Mouse (Mus musculus) limb, embryonic 14.5 days (tissue): ENCODE measurements around the gene Ets2. TPM values are rescaled to one million over a fixed set of nuclear protein-coding genes. Genes with fewer than 3 reads are reported as not detected.

Experiments used
- ATAC-seq: fragments of 200-750 bp; cut with Nextera tagmentation; 2 replicates; pipeline ENCODE4 v1.8.0; 2017; ENCODE audit warnings: low read depth, moderate number of reproducible peaks, moderate TSS enrichment; ENCODE audit not compliant: low FRiP score
- DNase-seq: peaks from one replicate; pipeline ENCODE4 v3.0.0-alpha.2; 2015; ENCODE audit warnings: low spot score
- H3K27ac ChIP-seq: fragments of 300-500 bp; sonication (generic); replicated peaks from 2 replicates; pipeline ENCODE4 v1.5.1; 2014; ENCODE audit warnings: low read depth, mild to moderate bottlenecking, low read length, moderate library complexity, mixed read lengths
- H3K27me3 ChIP-seq: fragments of 300-500 bp; sonication (generic); 2 replicates; pipeline ENCODE4 v1.6.1; 2014; ENCODE audit warnings: low read length, mixed read lengths; ENCODE audit not compliant: control insufficient read depth, insufficient read depth
- H3K36me3 ChIP-seq: fragments of 300-500 bp; sonication (generic); 2 replicates; pipeline ENCODE4 v1.6.1; 2014; ENCODE audit warnings: mild to moderate bottlenecking, low read length, moderate library complexity, mixed read lengths; ENCODE audit not compliant: control insufficient read depth, insufficient read depth
- H3K4me1 ChIP-seq: fragments of 300-500 bp; sonication (generic); 2 replicates; pipeline ENCODE4 v1.6.1; 2014; ENCODE audit warnings: antibody characterized with exemption, low read length, mixed read lengths; ENCODE audit not compliant: control insufficient read depth, insufficient read depth
- H3K4me2 ChIP-seq: fragments of 300-500 bp; sonication (generic); replicated peaks from 2 replicates; pipeline ENCODE4 v1.6.1; 2014; ENCODE audit warnings: low read depth, mild to moderate bottlenecking, low read length, moderate library complexity; ENCODE audit not compliant: severe bottlenecking
- H3K4me3 ChIP-seq: fragments of 300-500 bp; sonication (generic); replicated peaks from 2 replicates; pipeline ENCODE4 v1.5.1; 2014; ENCODE audit warnings: low read length
- H3K9ac ChIP-seq: fragments of 300-500 bp; sonication (generic); 2 replicates; pipeline ENCODE4 v1.6.1; 2014; ENCODE audit warnings: mild to moderate bottlenecking, low read depth, low read length, moderate library complexity; ENCODE audit not compliant: severe bottlenecking
- H3K9me3 ChIP-seq: fragments of 300-500 bp; sonication (generic); 2 replicates; pipeline ENCODE4 v1.6.1; 2016; ENCODE audit warnings: low read length; ENCODE audit not compliant: control insufficient read depth
- POLR2A ChIP-seq: fragments of 200-500 bp; IDR thresholded peaks from 2 replicates; pipeline ENCODE4 v1.8.0; 2012; ENCODE audit warnings: inconsistent platforms, mild to moderate bottlenecking, moderate library complexity, borderline replicate concordance; ENCODE audit not compliant: insufficient read depth, insufficient read length; ENCODE audit errors: extremely low read depth
- WGBS: fragments of 180-500 bp; shearing (Covaris S2); extraction: QIAGEN DNeasy Blood & Tissue Kit; methylation state at CpG from one replicate; pipeline ENCODE4 v1.1.7; 2014; 5-methylcytosine and 5-hydroxymethylcytosine counted together
- polyA plus RNA-seq, 2 experiments: library from polyadenylated mRNA; depleted of rRNA in 1 of 2; stranded (reverse) in 1 of 2; unstranded in 1 of 2; fragments of >200 nt; fragmentation: Nextera tagmentation in 1 of 2; extraction: Ambion mirVana in 1 of 2; gene quantifications; 2 replicates each; pipeline versions ENCODE4 v1.2.1 to v1.2.3; 2012 to 2014

Gene Ets2
- polyA plus RNA-seq, 2 experiments, result 80.4 to 86.2 TPM

- ATAC-seq, result peak; percentile 19; the same call in 1 of the 2 replicates
- H3K4me2 ChIP-seq, result 0 out of 2 replicates have a peak overlapping the region, but pooled peaks have one; percentile 7
Measured at GRCm38 (mm10) chr16:95769066-95769995, 67.5 kb downstream of the Ets2 start.

DNA sequence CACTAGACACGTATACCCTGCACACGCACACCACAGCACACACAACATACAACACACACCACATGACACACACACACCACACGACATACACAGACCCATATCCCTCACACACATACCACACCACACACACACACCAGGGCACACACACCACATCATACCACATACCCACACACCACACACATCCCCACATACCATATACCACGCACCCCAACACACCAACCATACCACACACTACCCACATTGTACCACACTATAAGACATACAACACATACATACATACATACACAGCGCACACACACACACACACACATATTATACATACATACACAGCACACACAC is 68.1 kb downstream of the Ets2 start:
- Histone ChIP-seq H3K27ac (peak overlapping the region; percentile 55; the same call in 1 of the 2 replicates), H3K9ac (no peak overlapping the region)

More at GRCm38 (mm10) chr16:95769066-95769995, 67.5 kb downstream of the Ets2 start:
- DNase-seq, result no peak
- Histone ChIP-seq H3K27me3 (no peaks in the 10 kb centered on the region), H3K9ac (no peak overlapping the region), H3K36me3 (no peaks in the 10 kb centered on the region), H3K9me3 (no peaks in the 10 kb centered on the region), H3K4me3 (no peak overlapping the region), H3K4me1 (peaks cover 13% of the 10 kb centered on the region; the same call in 1 of the 2 replicates), H3K27ac (peak overlapping the region; percentile 55)
- WGBS, result 40% methylated on average over 14 of the region's 14 CpGs
- TF ChIP-seq POLR2A, result no peak

DNA sequence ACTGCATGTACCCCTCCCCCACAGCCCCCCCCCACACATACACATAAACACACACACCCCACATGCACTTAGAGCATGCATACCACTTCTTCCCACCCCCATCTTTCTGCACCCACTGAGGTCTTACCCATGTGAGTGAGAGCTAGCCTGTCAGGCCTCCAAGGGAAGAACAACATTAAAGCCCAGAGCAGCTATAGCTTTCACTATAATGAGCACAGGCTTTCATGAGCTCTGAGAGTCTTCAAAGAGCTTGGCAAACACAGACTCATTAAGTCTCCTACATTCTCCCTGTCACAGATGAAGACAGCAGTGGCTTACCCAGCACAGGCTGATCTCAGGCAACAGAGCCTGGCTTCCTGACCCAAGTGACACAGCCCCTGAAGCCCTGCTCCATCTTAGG is 68.5 kb downstream of the Ets2 start:
- DNase-seq, result no peak
- TF ChIP-seq POLR2A, result no peak
- ATAC-seq, result no peak
- H3K4me3 ChIP-seq, result no peak overlapping the region
- peaks cover 13% of the 10 kb centered on the region; the same call in 1 of the 2 replicates for H3K4me1 ChIP-seq
- H3K36me3 ChIP-seq, result no peaks in the 10 kb centered on the region
- no peak overlapping the region for H3K27ac ChIP-seq
- H3K9ac ChIP-seq, result no peak overlapping the region
- no peak overlapping the region for H3K4me2 ChIP-seq
- no peaks in the 10 kb centered on the region for H3K9me3 ChIP-seq
- H3K27me3 ChIP-seq, result no peaks in the 10 kb centered on the region

More for the DNA sequence above, 68.1 kb downstream of the Ets2 start:
- Histone ChIP-seq H3K4me1 (peaks cover 13% of the 10 kb centered on the region; the same call in 1 of the 2 replicates), H3K27me3 (no peaks in the 10 kb centered on the region), H3K9me3 (no peaks in the 10 kb centered on the region), H3K4me3 (no peak overlapping the region), H3K4me2 (0 out of 2 replicates have a peak overlapping the region, but pooled peaks have one; percentile 7), H3K36me3 (no peaks in the 10 kb centered on the region)
- no peak for ATAC-seq
- TF ChIP-seq POLR2A, result no peak
- WGBS, result 85% methylated on average over 5 of the region's 5 CpGs
- no peak for DNase-seq

Other genes starting within 250 kb of the Ets2 start
- gene Erg, start 115.5 kb upstream of the Ets2 start, polyA plus RNA-seq (2012; rRNA removed), result 40.6 and 52.5 TPM in 2 replicates
- gene Erg, start 115.5 kb upstream of the Ets2 start, polyA plus RNA-seq (2014; fragmentation: Nextera tagmentation; extraction: Ambion mirVana), result 18.9 and 21.6 TPM in 2 replicates